Mouse (Mus musculus): ENCODE results near the gene Pla2g4e. TPM values are rescaled to one million over a fixed set of nuclear protein-coding genes. Genes with fewer than 3 reads are reported as not detected.

Pla2g4e gene
- polyA plus RNA-seq, 1 experiment from 2014 or later = 0.07 TPM

GRCm38 (mm10) chr2:120144390-120144789 lies 100.7 kb downstream of the Pla2g4e start:
- DNase-seq (ENCODE audit: low spot score) = no peak
- Histone ChIP-seq H3K4me1 (no peaks in the 10 kb centered on the region), H3K4me3 (no peak overlapping the region), H3K27me3 (ENCODE audit: low read depth, poor library complexity, severe bottlenecking) (no peaks in the 10 kb centered on the region), H3K36me3 (no peaks in the 10 kb centered on the region), H3K27ac (replicated peaks) (no peak overlapping the region), H3K9me3 (replicated peaks) (no peaks in the 10 kb centered on the region)
- 92% methylated on average over 4 of the region's 4 CpGs for WGBS

- 90% methylated on average over 5 of the region's 5 CpGs for WGBS
- Histone ChIP-seq H3K27ac (replicated peaks) (no peak overlapping the region), H3K4me3 (no peak overlapping the region), H3K27me3 (ENCODE audit: low read depth, poor library complexity, severe bottlenecking) (no peaks in the 10 kb centered on the region), H3K4me1 (no peaks in the 10 kb centered on the region), H3K9me3 (replicated peaks) (no peaks in the 10 kb centered on the region), H3K36me3 (no peaks in the 10 kb centered on the region)
- DNase-seq (ENCODE audit: low spot score) = no peak
Observed at GRCm38 (mm10) chr2:120142336-120142735, 102.8 kb downstream of the Pla2g4e start.

GRCm38 (mm10) chr2:120141671-120142070 lies 103.5 kb downstream of the Pla2g4e start:
- no peaks in the 10 kb centered on the region for H3K27me3 ChIP-seq (ENCODE audit: low read depth, poor library complexity, severe bottlenecking)
- no peaks in the 10 kb centered on the region for H3K4me1 ChIP-seq
- WGBS = 70% methylated on average over 1 of the region's 1 CpGs
- no peaks in the 10 kb centered on the region for H3K36me3 ChIP-seq
- no peaks in the 10 kb centered on the region for H3K9me3 ChIP-seq (replicated peaks)
- H3K4me3 ChIP-seq = no peak overlapping the region
- DNase-seq (ENCODE audit: low spot score) = no peak
- no peak overlapping the region for H3K27ac ChIP-seq (replicated peaks)

- no peak for DNase-seq (ENCODE audit: low spot score)
Observed at GRCm38 (mm10) chr2:120140326-120140725, 104.8 kb downstream of the Pla2g4e start.

DNA sequence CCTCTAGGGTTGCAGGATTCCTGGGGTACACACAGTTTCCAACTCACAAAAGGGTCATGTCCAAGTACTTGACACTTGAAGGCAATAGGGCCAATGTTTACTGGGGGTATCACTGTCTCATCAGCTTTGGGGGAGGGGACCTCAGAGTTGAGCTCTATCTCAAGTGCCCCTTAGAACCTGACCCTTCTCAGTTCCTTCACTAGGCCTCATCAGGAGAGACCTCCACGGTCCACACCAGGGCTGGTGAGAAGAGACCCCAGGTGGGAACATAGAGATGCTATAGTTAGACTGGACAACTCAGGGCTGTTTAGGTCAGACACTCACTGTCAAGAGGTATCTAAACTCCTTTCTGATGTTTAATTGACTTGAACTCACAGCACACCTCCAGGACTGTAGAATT lies 106.0 kb downstream of the Pla2g4e start:
- no peak for DNase-seq (ENCODE audit: low spot score)
- Histone ChIP-seq H3K27me3 (ENCODE audit: low read depth, poor library complexity, severe bottlenecking) (no peaks in the 10 kb centered on the region; the same call in 1 of the 2 replicates), H3K4me1 (no peaks in the 10 kb centered on the region; the same call in 1 of the 2 replicates), H3K27ac (replicated peaks) (no peak overlapping the region), H3K4me3 (no peak overlapping the region), H3K9me3 (replicated peaks) (no peaks in the 10 kb centered on the region), H3K36me3 (no peaks in the 10 kb centered on the region)
- WGBS = 95% methylated on average over 1 of the region's 1 CpGs

More at GRCm38 (mm10) chr2:120140326-120140725, 104.8 kb downstream of the Pla2g4e start:
- WGBS = 94% methylated on average over 5 of the region's 5 CpGs
- H3K9me3 ChIP-seq (replicated peaks) = no peaks in the 10 kb centered on the region
- no peak overlapping the region for H3K4me3 ChIP-seq
- no peaks in the 10 kb centered on the region for H3K36me3 ChIP-seq
- no peak overlapping the region for H3K27ac ChIP-seq (replicated peaks)
- no peaks in the 10 kb centered on the region; the same call in 1 of the 2 replicates for H3K4me1 ChIP-seq
- H3K27me3 ChIP-seq (ENCODE audit: low read depth, poor library complexity, severe bottlenecking) = no peaks in the 10 kb centered on the region

DNA sequence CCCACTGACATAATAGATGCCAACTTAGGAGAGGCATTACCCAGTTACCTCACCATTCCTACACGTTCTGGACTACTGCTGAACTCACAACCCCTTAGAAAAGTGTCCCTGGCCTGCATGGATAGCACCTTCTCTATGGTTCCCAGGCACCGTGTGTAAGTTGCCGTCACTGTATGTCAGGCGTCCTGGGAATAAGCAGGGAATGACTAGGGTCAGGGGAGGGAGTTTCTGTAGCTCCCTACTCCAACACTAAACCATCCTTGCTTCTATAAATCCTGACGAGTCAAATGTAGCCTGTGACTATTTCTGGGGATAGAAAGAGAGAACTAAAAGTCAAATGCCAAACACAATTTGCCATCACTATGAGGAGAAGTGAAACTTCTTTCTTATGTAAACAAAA lies 107.9 kb downstream of the Pla2g4e start:
- H3K27ac ChIP-seq (replicated peaks) = no peak overlapping the region
- WGBS = 74% methylated on average over 5 of the region's 5 CpGs
- DNase-seq (ENCODE audit: low spot score) = no peak

DNA sequence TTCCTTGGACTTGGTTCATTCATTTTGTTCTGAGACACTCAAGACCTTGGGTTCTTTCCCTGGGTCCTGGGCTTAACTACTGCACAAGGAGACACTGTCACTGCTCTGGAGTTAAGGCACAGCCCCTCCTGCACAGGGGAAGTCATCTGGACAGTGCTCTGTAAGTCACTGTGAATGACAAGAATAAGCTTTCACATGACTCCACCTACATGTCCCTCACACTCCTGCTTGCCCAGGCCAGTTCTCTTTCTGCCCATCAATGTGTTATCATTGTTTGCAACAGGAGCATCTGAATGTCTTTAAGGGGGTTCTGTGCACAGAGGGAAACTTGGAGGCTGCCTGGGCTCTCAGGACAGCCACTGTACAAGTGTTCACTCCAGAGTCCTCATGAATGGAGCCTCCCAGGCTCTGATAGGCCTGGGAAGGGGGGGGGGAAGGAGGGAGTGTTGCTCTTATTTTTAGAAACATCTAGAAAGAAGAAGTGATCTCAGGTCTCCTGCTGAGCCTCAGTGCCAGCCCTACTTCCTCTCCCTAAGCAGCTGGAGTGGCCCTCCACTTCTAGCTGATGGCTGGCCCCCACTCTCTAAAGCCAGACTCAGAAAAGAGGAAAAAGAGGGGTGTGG lies 110.6 kb downstream of the Pla2g4e start:
- no peak overlapping the region for H3K4me3 ChIP-seq
- no peak for DNase-seq (ENCODE audit: low spot score)
- H3K36me3 ChIP-seq = no peaks in the 10 kb centered on the region
- H3K27me3 ChIP-seq (ENCODE audit: low read depth, poor library complexity, severe bottlenecking) = no peaks in the 10 kb centered on the region; the same call in 1 of the 2 replicates
- no peak overlapping the region for H3K27ac ChIP-seq (replicated peaks)
- H3K4me1 ChIP-seq = no peaks in the 10 kb centered on the region; the same call in 1 of the 2 replicates
- H3K9me3 ChIP-seq (replicated peaks) = no peaks in the 10 kb centered on the region

More for the DNA sequence above, 107.9 kb downstream of the Pla2g4e start:
- Histone ChIP-seq H3K4me1 (no peaks in the 10 kb centered on the region; the same call in 1 of the 2 replicates), H3K36me3 (no peaks in the 10 kb centered on the region), H3K4me3 (no peak overlapping the region), H3K9me3 (replicated peaks) (no peaks in the 10 kb centered on the region), H3K27me3 (ENCODE audit: low read depth, poor library complexity, severe bottlenecking) (no peaks in the 10 kb centered on the region; the same call in 1 of the 2 replicates)

- 90% methylated on average over 1 of the region's 1 CpGs for WGBS
- Histone ChIP-seq H3K27me3 (ENCODE audit: low read depth, poor library complexity, severe bottlenecking) (no peaks in the 10 kb centered on the region; the same call in 1 of the 2 replicates), H3K27ac (replicated peaks) (no peak overlapping the region), H3K4me1 (peaks cover 5% of the 10 kb centered on the region), H3K4me3 (no peak overlapping the region), H3K36me3 (no peaks in the 10 kb centered on the region), H3K9me3 (replicated peaks) (no peaks in the 10 kb centered on the region)
- DNase-seq (ENCODE audit: low spot score) = no peak
Observed at GRCm38 (mm10) chr2:120131881-120132280, 113.3 kb downstream of the Pla2g4e start.

DNA sequence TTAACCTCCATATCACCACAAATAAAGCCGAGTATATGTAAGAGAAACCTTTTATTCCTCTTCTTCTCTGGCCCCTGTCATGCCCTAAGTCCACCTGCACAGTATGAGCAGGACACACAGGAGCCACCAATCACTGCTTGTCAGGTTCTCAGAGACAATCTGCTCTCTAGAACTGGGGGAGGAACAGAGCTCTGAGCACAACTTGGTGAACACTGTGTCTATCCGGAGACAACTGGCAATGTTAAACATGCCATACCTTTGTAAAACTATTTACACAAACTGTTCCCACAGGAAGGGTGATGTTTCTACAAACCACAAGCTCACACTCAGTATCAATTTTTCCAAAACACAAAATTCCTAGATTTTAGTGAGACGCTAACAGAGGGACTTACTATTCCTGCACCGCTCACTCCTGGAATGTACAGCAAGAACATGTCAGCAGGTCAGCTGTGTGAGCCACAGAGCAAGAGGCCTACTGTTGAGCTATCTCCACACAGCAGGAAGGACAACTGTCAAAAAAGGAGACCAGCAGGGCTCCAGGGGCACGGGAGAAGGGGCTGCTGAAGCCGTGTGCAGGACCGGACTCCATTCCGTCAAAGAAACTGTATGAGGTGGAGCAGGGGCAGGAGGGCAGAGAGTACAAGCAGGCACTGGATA lies 115.8 kb downstream of the Pla2g4e start:
- 77% methylated on average over 8 of the region's 8 CpGs for WGBS
- peaks cover 4% of the 10 kb centered on the region for H3K36me3 ChIP-seq
- DNase-seq (ENCODE audit: low spot score) = no peak

GRCm38 (mm10) chr2:120128611-120129051 lies 116.5 kb downstream of the Pla2g4e start:
- 67% methylated on average over 1 of the region's 1 CpGs for WGBS
- no peak for DNase-seq (ENCODE audit: low spot score)

More for the DNA sequence above, 115.8 kb downstream of the Pla2g4e start:
- H3K4me3 ChIP-seq = no peak overlapping the region
- H3K4me1 ChIP-seq = peaks cover 5% of the 10 kb centered on the region
- no peaks in the 10 kb centered on the region for H3K9me3 ChIP-seq (replicated peaks)
- no peak overlapping the region for H3K27ac ChIP-seq (replicated peaks)
- no peaks in the 10 kb centered on the region; the same call in 1 of the 2 replicates for H3K27me3 ChIP-seq (ENCODE audit: low read depth, poor library complexity, severe bottlenecking)

GRCm38 (mm10) chr2:120128011-120128410 lies 117.1 kb downstream of the Pla2g4e start:
- peaks cover 4% of the 10 kb centered on the region for H3K36me3 ChIP-seq
- peaks cover 5% of the 10 kb centered on the region for H3K4me1 ChIP-seq
- H3K4me3 ChIP-seq = no peak overlapping the region
- DNase-seq (ENCODE audit: low spot score) = no peak
- no peaks in the 10 kb centered on the region for H3K27me3 ChIP-seq (ENCODE audit: low read depth, poor library complexity, severe bottlenecking)
- no peaks in the 10 kb centered on the region for H3K9me3 ChIP-seq (replicated peaks)
- no peak overlapping the region; the same call in 1 of the 2 replicates for H3K27ac ChIP-seq (replicated peaks)

More at GRCm38 (mm10) chr2:120128611-120129051, 116.5 kb downstream of the Pla2g4e start:
- H3K4me3 ChIP-seq = no peak overlapping the region
- peaks cover 5% of the 10 kb centered on the region for H3K4me1 ChIP-seq
- H3K27ac ChIP-seq (replicated peaks) = no peak overlapping the region; the same call in 1 of the 2 replicates
- H3K9me3 ChIP-seq (replicated peaks) = no peaks in the 10 kb centered on the region
- no peaks in the 10 kb centered on the region for H3K27me3 ChIP-seq (ENCODE audit: low read depth, poor library complexity, severe bottlenecking)
- H3K36me3 ChIP-seq = peaks cover 4% of the 10 kb centered on the region

DNA sequence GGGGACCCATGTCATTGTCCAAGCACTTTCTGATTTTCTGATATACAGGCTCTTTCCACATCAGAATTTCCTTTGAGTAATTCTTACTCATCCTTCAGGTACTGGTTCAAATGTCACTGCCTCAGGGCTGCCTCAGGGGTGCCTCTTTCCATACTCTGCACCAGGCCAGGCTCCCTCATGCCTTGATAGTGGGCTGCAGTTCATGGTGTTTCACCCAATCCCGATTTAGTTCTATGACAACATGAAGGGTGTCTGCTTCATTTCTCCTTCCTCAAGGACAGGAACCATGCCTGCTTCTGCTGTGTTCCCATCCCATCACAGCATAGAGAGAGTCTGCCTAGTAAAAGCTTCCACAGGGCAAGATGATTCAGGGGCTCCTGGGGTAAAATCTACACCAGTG lies 118.2 kb downstream of the Pla2g4e start:
- DNase-seq (ENCODE audit: low spot score) = no peak
- Histone ChIP-seq H3K27ac (replicated peaks) (no peak overlapping the region), H3K4me1 (peaks cover 5% of the 10 kb centered on the region), H3K4me3 (no peak overlapping the region), H3K36me3 (peaks cover 4% of the 10 kb centered on the region), H3K27me3 (ENCODE audit: low read depth, poor library complexity, severe bottlenecking) (no peaks in the 10 kb centered on the region), H3K9me3 (replicated peaks) (no peaks in the 10 kb centered on the region)
- 94% methylated on average over 1 of the region's 1 CpGs for WGBS

- H3K9me3 ChIP-seq (replicated peaks) = no peaks in the 10 kb centered on the region
- WGBS = 91% methylated on average over 4 of the region's 4 CpGs
- peaks cover 4% of the 10 kb centered on the region for H3K36me3 ChIP-seq
- DNase-seq (ENCODE audit: low spot score) = no peak
- no peak overlapping the region; the same call in 1 of the 2 replicates for H3K27ac ChIP-seq (replicated peaks)
- H3K27me3 ChIP-seq (ENCODE audit: low read depth, poor library complexity, severe bottlenecking) = no peaks in the 10 kb centered on the region
- peaks cover 5% of the 10 kb centered on the region for H3K4me1 ChIP-seq
- H3K4me3 ChIP-seq = no peak overlapping the region
Observed at GRCm38 (mm10) chr2:120126408-120126807, 118.7 kb downstream of the Pla2g4e start.

All from midbrain, embryonic 10.5 days (tissue).